Mouse (Mus musculus): ENCODE data around the gene Frrs1l. TPM values are rescaled to one million over a fixed set of nuclear protein-coding genes. Genes with fewer than 3 reads are reported as not detected.

Gene Frrs1l
- total and polyA plus RNA-seq, 3 experiments = 0.04 to 0.63 (median 0.55) TPM

GRCm38 (mm10) chr4:56965586-56966179 is 24.5 kb downstream of the Frrs1l start:
- no peak for DNase-seq

GRCm38 (mm10) chr4:56963687-56964086 is 26.5 kb downstream of the Frrs1l start:
- DNase-seq = no peak

- DNase-seq = no peak
Measured at GRCm38 (mm10) chr4:56961320-56961925, 28.8 kb downstream of the Frrs1l start.

- no peak for DNase-seq
Measured at GRCm38 (mm10) chr4:56957518-56957917, 32.7 kb downstream of the Frrs1l start.

- no peak for DNase-seq
Measured at GRCm38 (mm10) chr4:56953235-56953634, 37.0 kb downstream of the Frrs1l start.

- DNase-seq = no peak
Measured at GRCm38 (mm10) chr4:56951701-56952100, 38.5 kb downstream of the Frrs1l start.

GRCm38 (mm10) chr4:56949494-56949893 is 40.7 kb downstream of the Frrs1l start:
- DNase-seq = no peak

- DNase-seq = peak; percentile 96
Measured at GRCm38 (mm10) chr4:56946641-56947640, 43.2 kb downstream of the Frrs1l start, which contains the start of gene Tmem245. Tmem245 (minus strand) TSS chr4:56947437.

GRCm38 (mm10) chr4:56946180-56946579 is 44.0 kb downstream of the Frrs1l start:
- no peak for DNase-seq

GRCm38 (mm10) chr4:56944286-56944685 is 45.9 kb downstream of the Frrs1l start:
- peak; percentile 46 for DNase-seq

- no peak for DNase-seq
Measured at GRCm38 (mm10) chr4:56943258-56943657, 46.9 kb downstream of the Frrs1l start.

GRCm38 (mm10) chr4:56942567-56942966 is 47.6 kb downstream of the Frrs1l start:
- DNase-seq = no peak

- DNase-seq = no peak
Measured at GRCm38 (mm10) chr4:56941481-56941880, 48.7 kb downstream of the Frrs1l start.

GRCm38 (mm10) chr4:56937136-56937535 is 53.1 kb downstream of the Frrs1l start:
- peak; percentile 48 for DNase-seq

- no peak for DNase-seq
Measured at GRCm38 (mm10) chr4:56935327-56935726, 54.9 kb downstream of the Frrs1l start.

GRCm38 (mm10) chr4:56933154-56933553 is 57.0 kb downstream of the Frrs1l start:
- no peak for DNase-seq

- DNase-seq = no peak
Measured at GRCm38 (mm10) chr4:56932096-56932495, 58.1 kb downstream of the Frrs1l start.

- no peak for DNase-seq
Measured at GRCm38 (mm10) chr4:56930312-56930711, 59.9 kb downstream of the Frrs1l start.

- peak; percentile 52 for DNase-seq
Measured at GRCm38 (mm10) chr4:56926971-56927370, 63.2 kb downstream of the Frrs1l start.

- DNase-seq = no peak
Measured at GRCm38 (mm10) chr4:56922229-56922628, 68.0 kb downstream of the Frrs1l start.

- no peak for DNase-seq
Measured at GRCm38 (mm10) chr4:56915732-56916325, 74.4 kb downstream of the Frrs1l start.

GRCm38 (mm10) chr4:56914761-56915160 is 75.4 kb downstream of the Frrs1l start:
- DNase-seq = no peak
